Mouse (Mus musculus) C2C12 (cell line): Measurements from ENCODE around the gene Ssh2. TPM values are rescaled to one million over a fixed set of nuclear protein-coding genes. Genes with fewer than 3 reads are reported as not detected.

Experiments used
- H3K27me3 ChIP-seq: one replicate; pipeline ENCODE4 v1.6.1; 2011; ENCODE audit not compliant: control insufficient read depth, insufficient read depth, insufficient read length
- H3K36me3 ChIP-seq: one replicate; pipeline ENCODE4 v1.6.1; 2011; ENCODE audit not compliant: control insufficient read depth, insufficient read depth
- H3K4me3 ChIP-seq: one replicate; pipeline ENCODE4 v1.5.1; 2011; ENCODE audit warnings: mild to moderate bottlenecking, control low read depth; ENCODE audit not compliant: poor library complexity, insufficient read depth, severe bottlenecking
- H3K79me2 ChIP-seq: one replicate; pipeline ENCODE4 v1.6.1; 2011; ENCODE audit not compliant: control insufficient read depth, insufficient read depth
- H3K79me3 ChIP-seq: one replicate; pipeline ENCODE4 v1.6.1; 2011; ENCODE audit warnings: low read depth, control low read depth
- H3ac ChIP-seq: one replicate; pipeline ENCODE3; 2011; ENCODE audit warnings: low read depth; ENCODE audit not compliant: control insufficient read depth, insufficient read length
- CEBPB ChIP-seq: IDR thresholded peaks from one replicate; pipeline ENCODE4 v1.6.1; 2011; ENCODE audit warnings: low read depth, mild to moderate bottlenecking, control low read depth, moderate library complexity
- CTCF ChIP-seq: IDR thresholded peaks from one replicate; pipeline ENCODE4 v1.5.1; 2011; ENCODE audit not compliant: control insufficient read depth, insufficient read depth, insufficient read length
- FOSL1 ChIP-seq: IDR thresholded peaks from one replicate; pipeline ENCODE4 v1.8.0; 2011; ENCODE audit warnings: mild to moderate bottlenecking, low read length; ENCODE audit not compliant: poor library complexity, insufficient read depth, severe bottlenecking
- MAX ChIP-seq: IDR thresholded peaks from one replicate; pipeline ENCODE4 v1.6.1; 2011; ENCODE audit warnings: mild to moderate bottlenecking, control low read depth
- MYOD1 ChIP-seq: IDR thresholded peaks from one replicate; pipeline ENCODE4 v1.6.1; 2011; ENCODE audit warnings: low read depth; ENCODE audit not compliant: control insufficient read depth, insufficient read length
- MYOG ChIP-seq: IDR thresholded peaks from one replicate; pipeline ENCODE4 v1.6.1; 2011; ENCODE audit not compliant: control insufficient read depth, insufficient read length; ENCODE audit errors: extremely low read depth
- USF1 ChIP-seq: IDR thresholded peaks from one replicate; pipeline ENCODE4 v1.6.1; 2011; ENCODE audit warnings: low read depth, mild to moderate bottlenecking, control low read depth, moderate library complexity
- polyA plus RNA-seq: library from polyadenylated mRNA; unstranded; fragments of >200 nt; fragmentation: generic; extraction: Trizol; gene quantifications from one replicate; pipeline ENCODE4 v1.2.1, GENCODE M21; 2012; ENCODE audit warnings: missing spikeins

The Ssh2 gene
- polyA plus RNA-seq, 1 experiment: 2.7 TPM

GRCm38 (mm10) chr11:77200703-77201102 is 15.4 kb upstream of the Ssh2 start:
- TF ChIP-seq CEBPB (no peak), MYOD1 (peak; percentile 22)
- H3K79me2 ChIP-seq: no peaks in the 10 kb centered on the region
- no peaks in the 10 kb centered on the region for H3K36me3 ChIP-seq
- H3K79me3 ChIP-seq: no peaks in the 10 kb centered on the region
- H3K4me3 ChIP-seq: no peak overlapping the region
- H3K27me3 ChIP-seq: no peaks in the 10 kb centered on the region
- no peak overlapping the region for H3ac ChIP-seq

- H3ac ChIP-seq: no peak overlapping the region
- H3K4me3 ChIP-seq: no peak overlapping the region
- TF ChIP-seq USF1 (no peak), MYOD1 (no peak), FOSL1 (no peak), MAX (no peak), CTCF (no peak), MYOG (no peak), CEBPB (no peak)
These were observed 1.9 kb upstream of the Ssh2 start for GRCm38 (mm10) chr11:77214142-77214692.

GRCm38 (mm10) chr11:77214755-77215154 is 1.3 kb upstream of the Ssh2 start:
- Histone ChIP-seq H3K4me3 (no peak overlapping the region), H3K27me3 (no peaks in the 10 kb centered on the region), H3ac (no peak overlapping the region), H3K79me3 (peaks cover 28% of the 10 kb centered on the region), H3K79me2 (peaks cover 35% of the 10 kb centered on the region), H3K36me3 (no peaks in the 10 kb centered on the region)
- TF ChIP-seq FOSL1 (no peak), CTCF (peak; percentile 17)

More at GRCm38 (mm10) chr11:77214142-77214692, 1.9 kb upstream of the Ssh2 start:
- H3K27me3 ChIP-seq: no peaks in the 10 kb centered on the region
- H3K79me2 ChIP-seq: peaks cover 30% of the 10 kb centered on the region
- H3K79me3 ChIP-seq: peaks cover 23% of the 10 kb centered on the region
- no peaks in the 10 kb centered on the region for H3K36me3 ChIP-seq

GRCm38 (mm10) chr11:77215483-77215882 is 604 bp upstream of the Ssh2 start:
- TF ChIP-seq CEBPB: no peak
- TF ChIP-seq MAX: no peak
- Histone ChIP-seq H3K4me3 (peak overlapping the region; percentile 77), H3K27me3 (no peaks in the 10 kb centered on the region), H3K36me3 (no peaks in the 10 kb centered on the region), H3ac (peak overlapping the region; percentile 66), H3K79me3 (peaks cover 35% of the 10 kb centered on the region), H3K79me2 (peaks cover 43% of the 10 kb centered on the region)

- Histone ChIP-seq H3K79me3 (peaks cover 38% of the 10 kb centered on the region), H3K79me2 (peaks cover 55% of the 10 kb centered on the region), H3ac (peak overlapping the region; percentile 85), H3K36me3 (no peaks in the 10 kb centered on the region), H3K27me3 (no peaks in the 10 kb centered on the region), H3K4me3 (peak overlapping the region; percentile 77)
- TF ChIP-seq CTCF (no peak), FOSL1 (peak; percentile 9)
These were observed 659 bp downstream of the Ssh2 start for GRCm38 (mm10) chr11:77216761-77217130.

- H3K79me3 ChIP-seq: peaks cover 6% of the 10 kb centered on the region
- H3K4me3 ChIP-seq: no peak overlapping the region
- H3K36me3 ChIP-seq: no peaks in the 10 kb centered on the region
- no peak overlapping the region for H3ac ChIP-seq
- TF ChIP-seq USF1 (no peak), MAX (no peak), CEBPB (peak; percentile 72)
- peaks cover 37% of the 10 kb centered on the region for H3K79me2 ChIP-seq
- H3K27me3 ChIP-seq: no peaks in the 10 kb centered on the region
These were observed 14.7 kb downstream of the Ssh2 start for GRCm38 (mm10) chr11:77230765-77231164.

- TF ChIP-seq CTCF (no peak), MYOG (no peak), USF1 (no peak), MAX (no peak), CEBPB (no peak), MYOD1 (no peak), FOSL1 (no peak)
- no peak overlapping the region for H3K4me3 ChIP-seq
- peaks cover 6% of the 10 kb centered on the region for H3K36me3 ChIP-seq
- peaks cover 9% of the 10 kb centered on the region for H3K79me3 ChIP-seq
- peaks cover 38% of the 10 kb centered on the region for H3K79me2 ChIP-seq
- no peaks in the 10 kb centered on the region for H3K27me3 ChIP-seq
- H3ac ChIP-seq: no peak overlapping the region
These were observed 15.4 kb downstream of the Ssh2 start for GRCm38 (mm10) chr11:77231514-77231913.
